Mouse (Mus musculus) heart, embryonic 12.5 days (tissue): ENCODE results near the gene Mafb. TPM values are rescaled to one million over a fixed set of nuclear protein-coding genes. Genes with fewer than 3 reads are reported as not detected.

Experiments
- ATAC-seq: fragments of 200-750 bp; cut with Nextera tagmentation; 2 replicates; pipeline ENCODE4 v1.8.0; 2017; ENCODE audit warnings: moderate TSS enrichment, moderate library complexity; ENCODE audit not compliant: insufficient number of reproducible peaks, low FRiP score
- H3K27ac ChIP-seq: fragments of 300-500 bp; sonication (generic); 2 replicates; pipeline ENCODE4 v1.5.1; 2016; ENCODE audit warnings: mild to moderate bottlenecking, moderate library complexity; ENCODE audit not compliant: poor library complexity, severe bottlenecking
- H3K27me3 ChIP-seq: fragments of 300-500 bp; sonication (generic); replicated peaks from 2 replicates; pipeline ENCODE4 v1.6.1; 2016; ENCODE audit warnings: mild to moderate bottlenecking, moderate library complexity
- H3K36me3 ChIP-seq: fragments of 300-500 bp; sonication (generic); 2 replicates; pipeline ENCODE4 v1.6.1; 2016; ENCODE audit warnings: mild to moderate bottlenecking, moderate library complexity
- H3K4me1 ChIP-seq: fragments of 300-500 bp; sonication (generic); replicated peaks from 2 replicates; pipeline ENCODE4 v1.6.1; 2016; ENCODE audit warnings: mild to moderate bottlenecking
- H3K4me2 ChIP-seq: fragments of 300-500 bp; sonication (generic); 2 replicates; pipeline ENCODE4 v1.6.1; 2016; ENCODE audit warnings: mild to moderate bottlenecking, moderate library complexity
- H3K4me3 ChIP-seq: fragments of 300-500 bp; sonication (generic); 2 replicates; pipeline ENCODE4 v1.5.1; 2016; ENCODE audit warnings: mild to moderate bottlenecking
- H3K9ac ChIP-seq: fragments of 300-500 bp; sonication (generic); 2 replicates; pipeline ENCODE4 v1.6.1; 2016; ENCODE audit warnings: mild to moderate bottlenecking, moderate library complexity
- H3K9me3 ChIP-seq: fragments of 300-500 bp; sonication (generic); replicated peaks from 2 replicates; pipeline ENCODE4 v1.6.1; 2016; ENCODE audit warnings: mild to moderate bottlenecking, moderate library complexity
- WGBS: fragments of 180-500 bp; shearing (Covaris S2); methylation state at CpG from one replicate; pipeline ENCODE4 v1.1.7; 2016; 5-methylcytosine and 5-hydroxymethylcytosine counted together
- polyA plus RNA-seq: library from polyadenylated mRNA; unstranded; fragments of >200 nt; fragmentation: Nextera tagmentation; extraction: Ambion mirVana; gene quantifications from 2 replicates; pipeline ENCODE4 v1.2.1, GENCODE M21; 2016

Mafb gene
- polyA plus RNA-seq, 1 experiment from 2014 or later, result 7.0 TPM

GRCm38 (mm10) chr2:160363201-160363600 is 3.7 kb downstream of the Mafb start:
- Histone ChIP-seq H3K9ac (no peak overlapping the region), H3K36me3 (no peaks in the 10 kb centered on the region), H3K4me1 (peaks cover 48% of the 10 kb centered on the region), H3K27me3 (peaks cover 59% of the 10 kb centered on the region), H3K9me3 (no peaks in the 10 kb centered on the region), H3K27ac (no peak overlapping the region), H3K4me3 (no peak overlapping the region), H3K4me2 (no peak overlapping the region)
- whole genome bisulfite sequencing, result 33% methylated on average over 4 of the region's 4 CpGs
- no peak for ATAC-seq

GRCm38 (mm10) chr2:160361442-160362121 is 5.3 kb downstream of the Mafb start:
- Histone ChIP-seq H3K4me2 (peak overlapping the region; percentile 46), H3K9ac (no peak overlapping the region), H3K27me3 (peaks cover 72% of the 10 kb centered on the region), H3K4me3 (0 out of 2 replicates have a peak overlapping the region, but pooled peaks have one; percentile 11), H3K9me3 (no peaks in the 10 kb centered on the region), H3K4me1 (peaks cover 58% of the 10 kb centered on the region), H3K27ac (no peak overlapping the region), H3K36me3 (no peaks in the 10 kb centered on the region)
- ATAC-seq, result no peak
- WGBS, result 11% methylated on average over 16 of the region's 16 CpGs

GRCm38 (mm10) chr2:160360234-160360874 is 6.5 kb downstream of the Mafb start:
- 11% methylated on average over 8 of the region's 8 CpGs for WGBS
- Histone ChIP-seq H3K27me3 (peaks cover 69% of the 10 kb centered on the region), H3K9ac (no peak overlapping the region), H3K36me3 (no peaks in the 10 kb centered on the region), H3K4me2 (no peak overlapping the region), H3K4me1 (peaks cover 46% of the 10 kb centered on the region), H3K27ac (no peak overlapping the region), H3K4me3 (no peak overlapping the region), H3K9me3 (no peaks in the 10 kb centered on the region)
- no peak for ATAC-seq

GRCm38 (mm10) chr2:160358896-160359295 is 8.0 kb downstream of the Mafb start:
- Histone ChIP-seq H3K9me3 (no peaks in the 10 kb centered on the region), H3K4me3 (no peak overlapping the region), H3K27me3 (peaks cover 74% of the 10 kb centered on the region), H3K27ac (no peak overlapping the region), H3K4me1 (peaks cover 37% of the 10 kb centered on the region), H3K36me3 (no peaks in the 10 kb centered on the region), H3K4me2 (no peak overlapping the region), H3K9ac (no peak overlapping the region)
- WGBS, result 4% methylated on average over 4 of the region's 4 CpGs
- no peak for ATAC-seq

GRCm38 (mm10) chr2:160357442-160357841 is 9.4 kb downstream of the Mafb start:
- WGBS, result 49% methylated on average over 4 of the region's 4 CpGs
- H3K27me3 ChIP-seq, result peaks cover 71% of the 10 kb centered on the region
- ATAC-seq, result no peak
- H3K9ac ChIP-seq, result no peak overlapping the region
- H3K36me3 ChIP-seq, result no peaks in the 10 kb centered on the region
- no peak overlapping the region for H3K27ac ChIP-seq
- H3K4me2 ChIP-seq, result no peak overlapping the region
- no peak overlapping the region for H3K4me3 ChIP-seq
- H3K9me3 ChIP-seq, result no peaks in the 10 kb centered on the region
- H3K4me1 ChIP-seq, result peaks cover 41% of the 10 kb centered on the region

- Histone ChIP-seq H3K9ac (no peak overlapping the region), H3K9me3 (no peaks in the 10 kb centered on the region), H3K27me3 (peaks cover 62% of the 10 kb centered on the region), H3K4me2 (no peak overlapping the region), H3K36me3 (no peaks in the 10 kb centered on the region), H3K4me3 (no peak overlapping the region), H3K4me1 (peaks cover 39% of the 10 kb centered on the region), H3K27ac (no peak overlapping the region)
- no peak for ATAC-seq
- WGBS, result 51% methylated on average over 5 of the region's 5 CpGs
Measured at GRCm38 (mm10) chr2:160356132-160356531, 10.7 kb downstream of the Mafb start.

- Histone ChIP-seq H3K9ac (no peak overlapping the region), H3K4me2 (no peak overlapping the region), H3K9me3 (no peaks in the 10 kb centered on the region), H3K4me1 (peaks cover 39% of the 10 kb centered on the region), H3K27ac (no peak overlapping the region), H3K27me3 (peaks cover 47% of the 10 kb centered on the region), H3K4me3 (no peak overlapping the region), H3K36me3 (no peaks in the 10 kb centered on the region)
- 55% methylated on average over 2 of the region's 2 CpGs for WGBS
- no peak for ATAC-seq
Measured at GRCm38 (mm10) chr2:160354319-160354718, 12.5 kb downstream of the Mafb start.

- 35% methylated on average over 2 of the region's 2 CpGs for WGBS
- Histone ChIP-seq H3K4me2 (no peak overlapping the region), H3K27ac (no peak overlapping the region), H3K9me3 (no peaks in the 10 kb centered on the region), H3K27me3 (peaks cover 39% of the 10 kb centered on the region), H3K9ac (no peak overlapping the region), H3K36me3 (no peaks in the 10 kb centered on the region), H3K4me3 (no peak overlapping the region), H3K4me1 (peaks cover 41% of the 10 kb centered on the region)
- ATAC-seq, result no peak
Measured at GRCm38 (mm10) chr2:160353581-160353980, 13.3 kb downstream of the Mafb start.

GRCm38 (mm10) chr2:160351038-160351574 is 15.8 kb downstream of the Mafb start:
- no peak overlapping the region for H3K9ac ChIP-seq
- H3K27me3 ChIP-seq, result peaks cover 19% of the 10 kb centered on the region
- H3K9me3 ChIP-seq, result no peaks in the 10 kb centered on the region
- H3K4me2 ChIP-seq, result no peak overlapping the region
- H3K27ac ChIP-seq, result no peak overlapping the region
- no peak overlapping the region for H3K4me3 ChIP-seq
- 0 out of 2 replicates have a peak, but pooled peaks have one; percentile 11 for ATAC-seq
- H3K4me1 ChIP-seq, result peaks cover 29% of the 10 kb centered on the region
- WGBS, result 45% methylated on average over 8 of the region's 8 CpGs
- H3K36me3 ChIP-seq, result no peaks in the 10 kb centered on the region

- ATAC-seq, result peak; percentile 43
- no peak overlapping the region for H3K27ac ChIP-seq
- H3K4me2 ChIP-seq, result no peak overlapping the region
- H3K9ac ChIP-seq, result no peak overlapping the region
- H3K36me3 ChIP-seq, result no peaks in the 10 kb centered on the region
- H3K4me3 ChIP-seq, result no peak overlapping the region
- peaks cover 13% of the 10 kb centered on the region for H3K27me3 ChIP-seq
- H3K9me3 ChIP-seq, result no peaks in the 10 kb centered on the region
- peaks cover 29% of the 10 kb centered on the region for H3K4me1 ChIP-seq
- WGBS, result 33% methylated on average over 4 of the region's 4 CpGs
Measured at GRCm38 (mm10) chr2:160349578-160349977, 17.3 kb downstream of the Mafb start.

- Histone ChIP-seq H3K36me3 (no peaks in the 10 kb centered on the region), H3K27me3 (peaks cover 10% of the 10 kb centered on the region), H3K4me2 (no peak overlapping the region), H3K27ac (no peak overlapping the region), H3K9ac (no peak overlapping the region), H3K9me3 (no peaks in the 10 kb centered on the region), H3K4me3 (no peak overlapping the region), H3K4me1 (peaks cover 28% of the 10 kb centered on the region)
- no peak for ATAC-seq
- 33% methylated on average over 7 of the region's 7 CpGs for WGBS
Measured at GRCm38 (mm10) chr2:160348796-160349195, 18.1 kb downstream of the Mafb start.
